Mouse (Mus musculus) erythroblast, embryonic 14.5 days (primary cell): ENCODE measurements around the gene Ncoa4. TPM values are rescaled to one million over a fixed set of nuclear protein-coding genes. Genes with fewer than 3 reads are reported as not detected.
A peak's percentile ranks its signal among the peaks of the same experiment; 100 is the strongest.
"Not testable (repeated sequence)": the region's sequence is repeated elsewhere in the genome, so short reads cannot be mapped to it uniquely, and the experiment has no call there.

Experiments used
- H3K27me3 ChIP-seq: 2 replicates; pipeline ENCODE4 v1.6.1; 2012; ENCODE audit warnings: inconsistent platforms; ENCODE audit not compliant: control insufficient read depth
- H3K36me3 ChIP-seq: 2 replicates; pipeline ENCODE4 v1.6.1; 2012; ENCODE audit warnings: mild to moderate bottlenecking, inconsistent platforms; ENCODE audit not compliant: control insufficient read depth
- H3K4me1 ChIP-seq: 2 replicates; pipeline ENCODE4 v1.6.1; 2012; ENCODE audit warnings: inconsistent platforms; ENCODE audit not compliant: control insufficient read depth
- H3K4me3 ChIP-seq: replicated peaks from 2 replicates; pipeline ENCODE3; 2012; ENCODE audit warnings: moderate library complexity, mild to moderate bottlenecking, inconsistent platforms
- H3K9me3 ChIP-seq: 2 replicates; pipeline ENCODE4 v1.6.1; 2012; ENCODE audit warnings: low read length, inconsistent platforms, mixed read lengths; ENCODE audit not compliant: control insufficient read depth
- GATA1 ChIP-seq: IDR thresholded peaks from 2 replicates; pipeline ENCODE4 v1.6.1; 2012; ENCODE audit warnings: low read length, inconsistent platforms, mixed read lengths
- TAL1 ChIP-seq: IDR thresholded peaks from 3 replicates; pipeline ENCODE4 v1.6.1; 2012; ENCODE audit warnings: low read length, inconsistent platforms, mixed read lengths
- polyA plus RNA-seq: library from polyadenylated mRNA; stranded (reverse); fragments of >175 nt; gene quantifications from 2 replicates; pipeline ENCODE4 v1.2.3, GENCODE M21; 2012

Ncoa4 gene
- polyA plus RNA-seq, 1 experiment = 7.6 TPM

DNA sequence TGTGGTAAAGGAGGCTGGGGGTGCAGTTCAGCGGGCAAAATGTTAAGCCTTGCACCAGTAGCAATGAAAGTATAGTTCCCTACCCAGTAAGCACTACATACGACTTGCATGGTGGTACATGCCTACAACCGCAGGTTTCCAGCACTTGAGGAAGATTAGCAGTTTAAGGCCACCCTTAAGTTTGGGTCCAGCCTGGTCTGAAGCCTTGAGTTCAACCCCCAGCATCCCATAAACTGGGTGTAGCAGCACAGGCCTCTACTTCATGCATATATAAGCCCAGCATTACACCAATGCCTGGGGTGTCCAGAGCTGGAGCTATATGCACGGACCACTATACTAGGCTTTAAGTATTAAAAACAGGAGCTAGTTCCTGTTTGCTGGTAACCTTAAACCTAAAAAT lies 24.2 kb downstream of the Ncoa4 start:
- Histone ChIP-seq H3K36me3 (peaks cover 96% of the 10 kb centered on the region), H3K27me3 (no peaks in the 10 kb centered on the region), H3K9me3 (no peaks in the 10 kb centered on the region), H3K4me3 (no peak overlapping the region), H3K4me1 (peaks cover 3% of the 10 kb centered on the region)
- TF ChIP-seq GATA1 = no peak
- no peak for TF ChIP-seq TAL1

DNA sequence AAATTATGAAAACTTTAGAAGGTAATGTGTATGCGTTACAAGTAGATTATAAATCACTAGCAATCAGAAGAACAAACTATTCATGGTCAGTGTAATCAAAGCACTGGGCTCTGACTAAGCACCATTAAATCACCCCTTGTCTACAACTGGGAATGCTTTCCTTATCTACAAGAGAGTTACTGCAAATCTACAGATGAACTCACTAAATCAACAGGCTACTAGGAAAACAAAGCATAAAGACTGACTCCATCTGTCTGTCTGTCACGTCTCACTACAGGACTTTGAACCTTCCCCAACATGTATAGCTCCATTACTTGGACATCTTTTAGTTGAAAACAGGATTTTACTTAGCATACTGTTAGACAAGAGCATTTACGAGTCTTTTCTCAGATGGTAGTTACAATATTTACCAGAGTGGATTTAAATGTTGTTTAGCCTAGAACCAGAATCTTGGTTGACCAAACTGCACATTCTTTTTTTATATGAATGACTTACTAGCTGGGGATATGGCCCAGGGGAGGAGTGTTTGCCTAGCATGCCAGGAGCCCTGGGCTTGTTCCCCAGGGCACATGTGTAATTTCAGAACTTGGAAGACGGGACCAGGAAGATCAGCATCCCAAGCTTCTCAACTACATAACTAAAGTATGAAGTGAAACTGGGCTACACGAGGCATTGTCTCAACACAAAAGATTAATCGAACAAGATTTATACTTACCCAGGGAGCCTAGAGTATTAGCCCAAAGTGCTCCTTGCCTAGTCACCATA lies 31.1 kb downstream of the Ncoa4 start:
- Histone ChIP-seq H3K4me3 (no peak overlapping the region), H3K36me3 (peaks cover 97% of the 10 kb centered on the region), H3K4me1 (peaks cover 11% of the 10 kb centered on the region), H3K9me3 (no peaks in the 10 kb centered on the region), H3K27me3 (no peaks in the 10 kb centered on the region)
- TF ChIP-seq TAL1 = no peak
- no peak for TF ChIP-seq GATA1

- Histone ChIP-seq H3K9me3 (no peaks in the 10 kb centered on the region), H3K4me3 (no peak overlapping the region), H3K4me1 (peaks cover 12% of the 10 kb centered on the region), H3K36me3 (peaks cover 94% of the 10 kb centered on the region), H3K27me3 (no peaks in the 10 kb centered on the region)
- TF ChIP-seq GATA1 (no peak), TAL1 (no peak)
These were observed 32.3 kb downstream of the Ncoa4 start for GRCm38 (mm10) chr14:32191926-32192325.

DNA sequence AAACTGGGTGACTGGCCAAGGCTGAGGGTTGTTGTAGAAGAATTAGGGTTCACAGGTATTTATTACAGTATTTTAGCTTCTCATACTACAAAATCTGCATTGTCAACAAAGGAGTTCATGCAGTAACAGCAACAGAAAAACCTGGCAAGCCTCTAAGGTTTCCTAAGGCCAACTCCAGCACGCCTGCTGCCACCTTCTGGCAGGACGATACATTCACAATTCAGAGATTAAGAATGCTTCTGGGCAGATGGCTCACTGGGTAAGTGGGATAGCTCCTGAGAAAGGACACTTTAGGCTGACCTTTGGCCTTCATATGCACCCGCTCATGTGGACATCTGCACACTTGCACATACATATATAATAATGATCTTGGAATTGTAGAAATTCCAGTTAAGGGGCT lies 32.8 kb downstream of the Ncoa4 start:
- Histone ChIP-seq H3K4me1 (peaks cover 12% of the 10 kb centered on the region), H3K4me3 (no peak overlapping the region), H3K36me3 (peaks cover 94% of the 10 kb centered on the region), H3K9me3 (no peaks in the 10 kb centered on the region), H3K27me3 (no peaks in the 10 kb centered on the region)
- TF ChIP-seq TAL1 (no peak), GATA1 (no peak)

DNA sequence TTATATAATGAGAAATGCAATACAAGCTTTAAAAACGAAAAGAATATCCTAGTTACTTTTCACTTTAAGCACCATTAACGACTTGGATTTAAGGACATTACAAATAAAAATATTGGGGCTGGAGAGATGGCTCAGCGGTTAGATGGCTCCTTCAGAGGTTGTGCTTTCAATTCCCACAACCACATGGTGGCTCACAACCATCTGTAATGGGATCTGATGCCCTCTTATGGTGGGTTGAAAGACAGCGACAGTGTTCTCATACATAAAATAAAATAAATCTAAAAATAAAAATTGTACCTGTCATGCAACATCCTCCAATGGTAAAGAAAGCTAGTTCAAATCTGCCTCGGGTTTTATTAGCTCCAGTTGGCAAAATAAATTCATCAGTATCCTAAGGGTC lies 33.9 kb downstream of the Ncoa4 start:
- H3K9me3 ChIP-seq, H3K4me3 ChIP-seq, H3K27me3 ChIP-seq: not testable (repeated sequence)
- Histone ChIP-seq H3K4me1 (peaks cover 16% of the 10 kb centered on the region), H3K36me3 (peaks cover 95% of the 10 kb centered on the region)

DNA sequence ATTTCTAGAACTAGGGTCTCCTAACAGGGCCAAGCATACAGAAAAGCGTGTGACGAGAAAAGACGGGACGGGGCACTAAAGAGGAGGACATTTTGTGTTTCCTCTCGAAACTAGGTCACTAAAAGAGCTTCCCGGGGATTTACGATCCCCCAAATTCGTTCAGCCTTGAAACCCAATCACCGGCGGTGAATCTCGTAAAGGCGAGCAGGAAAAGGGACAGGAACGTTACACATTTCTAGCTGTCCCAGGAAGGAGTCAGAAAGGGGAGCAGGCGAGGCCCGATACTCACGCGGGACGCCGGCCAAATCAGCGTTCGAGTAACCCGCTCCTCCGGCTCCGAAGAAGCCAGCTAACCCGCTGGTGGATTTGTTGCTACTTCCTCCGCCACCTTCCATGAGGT lies 41.7 kb downstream of the Ncoa4 start:
- no peaks in the 10 kb centered on the region for H3K27me3 ChIP-seq
- peaks cover 39% of the 10 kb centered on the region for H3K4me1 ChIP-seq
- TF ChIP-seq TAL1 (no peak), GATA1 (no peak)
- peaks cover 39% of the 10 kb centered on the region for H3K36me3 ChIP-seq
- no peaks in the 10 kb centered on the region for H3K9me3 ChIP-seq
- H3K4me3 ChIP-seq = peak overlapping the region; percentile 99

GRCm38 (mm10) chr14:32201791-32202451 lies 42.3 kb downstream of the Ncoa4 start, which contains the start of the genes Timm23 and Parg:
Gene Timm23, minus strand, starts transcription at chr14:32201898.
Gene Parg, plus strand, starts transcription at chr14:32201949.
- H3K4me1 ChIP-seq = peaks cover 37% of the 10 kb centered on the region
- H3K36me3 ChIP-seq = peaks cover 34% of the 10 kb centered on the region
- TF ChIP-seq GATA1 (no peak), TAL1 (no peak)
- no peaks in the 10 kb centered on the region for H3K9me3 ChIP-seq
- peak within 1 kb of the TSS; percentile 99 for H3K4me3 ChIP-seq
- H3K27me3 ChIP-seq = no peaks in the 10 kb centered on the region

GRCm38 (mm10) chr14:32226601-32227000 lies 66.9 kb downstream of the Ncoa4 start:
- Histone ChIP-seq H3K4me1 (no peaks in the 10 kb centered on the region), H3K4me3 (no peak overlapping the region), H3K9me3 (no peaks in the 10 kb centered on the region), H3K36me3 (peaks cover 44% of the 10 kb centered on the region), H3K27me3 (no peaks in the 10 kb centered on the region)
- TF ChIP-seq GATA1 (no peak), TAL1 (no peak)

GRCm38 (mm10) chr14:32228996-32229395 lies 69.3 kb downstream of the Ncoa4 start:
- Histone ChIP-seq H3K4me3 (no peak overlapping the region), H3K27me3 (no peaks in the 10 kb centered on the region), H3K4me1 (no peaks in the 10 kb centered on the region), H3K36me3 (peaks cover 42% of the 10 kb centered on the region), H3K9me3 (no peaks in the 10 kb centered on the region)
- TF ChIP-seq GATA1 (no peak), TAL1 (no peak)

Other genes starting within 250 kb of the Ncoa4 start
- not detected in 2 replicates for gene Galnt15, start 130.9 kb upstream of the Ncoa4 start, polyA plus RNA-seq
- 0.84 and 0.94 TPM in 2 replicates for gene Oxnad1, start 74.5 kb upstream of the Ncoa4 start, polyA plus RNA-seq
- gene Dph3, start 74.1 kb upstream of the Ncoa4 start, polyA plus RNA-seq = 4.4 and 8.2 TPM in 2 replicates
- not detected in 2 replicates for gene Msmb, start 17.8 kb upstream of the Ncoa4 start, polyA plus RNA-seq
- 15.2 and 17.5 TPM in 2 replicates for gene Timm23, start 42.0 kb downstream of the Ncoa4 start, polyA plus RNA-seq
- gene Parg, start 42.1 kb downstream of the Ncoa4 start, polyA plus RNA-seq = 0.39 and 0.68 TPM in 2 replicates
- not detected in 2 replicates for gene Ogdhl, start 162.2 kb downstream of the Ncoa4 start, polyA plus RNA-seq
- not detected in 2 replicates for gene 1700024G13Rik, start 228.5 kb downstream of the Ncoa4 start, polyA plus RNA-seq